Mouse (Mus musculus): Measurements from ENCODE around the gene Entr1.

GRCm38 (mm10) chr2:26352291-26352910 is 36.7 kb downstream of the Entr1 start:
- no peak for TF ChIP-seq CTCF (IDR thresholded peaks at IDR 0.05; ENCODE audit: low read depth, low read length)
- no peak for TF ChIP-seq EP300 (IDR thresholded peaks at IDR 0.05; ENCODE audit: insufficient read depth, low read depth, low read length)
